Mouse (Mus musculus) heart, postnatal 14 days (tissue): Measurements from ENCODE around the gene Cers4. TPM values are rescaled to one million over a fixed set of nuclear protein-coding genes. Genes with fewer than 3 reads are reported as not detected.

Source experiments
- DNase-seq, 2 experiments: peaks; one replicate each; pipeline ENCODE4 v3.0.0; 2021 to 2022
- intact Hi-C: fragments of 180-260 bp; cut with DNase I; formaldehyde crosslinking; loops from one replicate; pipeline ENCODE4 v1.15.1; 2025
- long read RNA-seq, 2 experiments: library from polyadenylated mRNA; stranded (forward); transcript quantifications; one replicate each; pipeline ENCODE4 v2.0.0; 2021
- total RNA-seq, 2 experiments: library from RNA; stranded (reverse); gene quantifications; 2 replicates each; pipeline ENCODE4 v1.2.3; 2021

Gene Cers4
- 10 to 100 TPM; 39.7 to 50.6 TPM for total RNA-seq
- long read RNA-seq, experiment 1, full-length matches to known transcripts, result 34 of 55 reads
- long read RNA-seq, experiment 1, partial matches to known transcripts, result 2 of 55 reads
- long read RNA-seq, experiment 1, other reads (novel, unspliced or antisense), result 19 of 55 reads
- long read RNA-seq, experiment 2, full-length matches to known transcripts, result 27 of 52 reads
- long read RNA-seq, experiment 2, partial matches to known transcripts, result 9 of 52 reads
- long read RNA-seq, experiment 2, other reads (novel, unspliced or antisense), result 16 of 52 reads

DNA sequence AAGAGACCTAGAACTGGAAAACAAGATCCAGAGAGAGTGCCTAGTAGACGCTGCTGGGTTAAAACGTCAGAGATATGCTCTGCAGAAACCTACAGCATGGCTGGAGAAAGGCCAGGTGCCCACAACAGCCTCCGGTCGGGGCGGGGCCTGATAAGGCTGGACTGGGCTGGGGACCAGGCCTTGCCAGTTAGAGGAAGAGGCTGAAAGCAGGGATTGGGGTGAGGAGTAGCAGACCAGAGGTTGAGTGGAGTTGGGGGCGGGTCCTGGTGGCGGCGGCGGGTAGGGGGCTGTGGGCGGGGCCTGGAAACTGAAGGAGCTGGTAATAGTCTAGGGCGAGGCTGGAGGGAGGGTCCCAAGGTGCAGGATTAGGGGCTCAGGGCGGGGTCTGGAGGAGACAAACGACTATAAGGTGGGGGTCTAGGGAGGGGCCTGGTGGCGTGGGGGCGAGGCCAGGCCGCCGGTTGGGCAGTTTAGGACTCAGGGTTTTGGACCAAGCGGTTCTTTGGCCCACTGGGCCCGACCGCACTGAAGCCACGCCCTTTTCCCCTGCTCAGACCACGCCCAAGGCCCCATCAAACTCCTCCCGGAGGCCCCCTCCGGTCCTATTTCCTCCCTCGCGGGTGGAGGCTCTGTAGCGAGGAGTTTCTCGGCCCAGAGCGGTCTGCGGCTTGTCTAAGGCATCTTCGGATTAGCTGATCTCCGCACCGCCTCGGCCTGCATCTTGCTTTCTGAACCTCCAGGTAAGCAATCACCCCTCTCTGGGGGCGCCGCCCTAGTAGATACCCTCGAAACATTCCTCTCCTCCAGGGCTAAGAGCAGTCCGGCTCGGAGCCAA lies at the start of gene Cers4:
Gene Cers4 (plus strand): TSS at position 176 of the 835 bp plus-strand sequence.
- intact Hi-C loops, result loop anchor here (2.0 to 10.0 kb wide), 3 partner anchors 16 to 184 kb away; partner anchors contain the start of genes Ccl25 and Elavl1
- peak; percentile 84 to 88 for DNase-seq

GRCm38 (mm10) chr8:4458165-4458564 lies 34.7 kb upstream of the Cers4 start:
- intact Hi-C loops, result no loop called here
- DNase-seq, result no peak

DNA sequence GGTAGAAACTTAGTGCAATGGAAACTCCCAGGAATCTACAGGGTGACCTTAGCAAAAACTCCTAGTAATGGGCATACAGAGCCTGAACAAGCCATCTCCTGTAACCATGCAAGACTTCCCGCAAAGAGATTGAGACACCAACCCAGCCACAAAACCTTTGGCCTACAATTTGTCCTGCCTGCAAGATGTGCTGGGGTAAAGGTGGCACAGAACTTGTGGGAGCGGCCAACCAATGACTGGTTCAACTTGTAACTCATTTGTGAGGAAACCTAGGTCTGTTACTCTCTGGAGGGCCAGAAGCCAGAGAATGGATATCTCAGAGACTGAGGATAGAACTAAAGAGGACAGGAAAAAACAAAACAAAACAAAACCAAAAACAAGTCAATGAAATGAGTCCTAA lies 29.8 kb upstream of the Cers4 start:
- DNase-seq, result no peak
- intact Hi-C loops, result no loop called here

- DNase-seq, result no peak
- intact Hi-C loops, result no loop called here
These were observed 18.2 kb upstream of the Cers4 start for GRCm38 (mm10) chr8:4474419-4475187.

- intact Hi-C loops, result no loop called here
- DNase-seq, result no peak
These were observed 11.7 kb upstream of the Cers4 start for GRCm38 (mm10) chr8:4481154-4481553.

GRCm38 (mm10) chr8:4481586-4481985 lies 11.2 kb upstream of the Cers4 start:
- DNase-seq, result no peak
- intact Hi-C loops, result no loop called here

DNA sequence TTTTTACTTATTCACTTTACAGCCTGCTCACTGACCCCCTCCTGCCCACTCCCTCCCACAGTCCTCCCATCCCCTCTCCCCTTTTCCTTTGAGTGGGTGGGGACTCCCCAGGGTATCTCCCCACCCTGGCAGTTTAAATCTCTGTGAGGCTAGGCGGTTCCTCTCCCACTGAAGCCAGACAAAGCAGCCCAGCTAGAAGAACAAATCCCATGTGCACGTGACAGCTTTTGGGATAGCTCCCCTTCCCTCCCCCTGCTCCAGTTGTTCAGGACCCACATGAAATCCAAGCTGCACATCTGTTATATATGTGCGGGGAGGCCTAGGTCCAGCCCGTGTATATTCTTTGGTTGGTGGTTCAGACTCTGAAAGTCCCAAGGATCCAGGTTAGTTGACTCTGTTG lies 10.3 kb upstream of the Cers4 start:
- no peak for DNase-seq
- intact Hi-C loops, result no loop called here

GRCm38 (mm10) chr8:4483330-4483729 lies 9.5 kb upstream of the Cers4 start:
- DNase-seq, result no peak
- intact Hi-C loops, result no loop called here

- intact Hi-C loops, result loop anchor here (2.0 to 10.0 kb wide), 3 partner anchors 15 to 183 kb away; partner anchors contain the start of genes Ccl25 and Elavl1
- DNase-seq, result peak; percentile 62 to 72
These were observed 1.0 kb downstream of the Cers4 start for GRCm38 (mm10) chr8:4493686-4494440.

DNA sequence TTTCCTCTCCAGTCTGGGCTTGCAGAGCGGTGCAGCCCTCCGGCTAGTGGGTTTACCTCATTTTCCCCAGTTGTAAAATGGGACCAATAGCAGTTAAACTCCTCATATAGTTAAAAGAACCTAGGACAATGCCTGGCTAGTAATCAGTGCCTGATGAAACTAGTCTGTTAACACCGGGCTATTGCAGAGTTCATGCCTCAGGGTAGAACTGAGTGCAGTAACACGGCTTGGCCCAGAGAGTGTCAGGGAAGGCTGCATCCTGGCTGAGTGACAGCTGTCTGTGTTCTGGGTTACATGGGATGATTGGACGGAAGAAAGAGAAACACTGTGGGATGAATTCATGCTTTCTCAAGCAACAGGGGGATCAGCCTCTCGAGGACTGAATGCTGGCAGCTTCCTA lies 3.1 kb downstream of the Cers4 start:
- no peak for DNase-seq
- intact Hi-C loops, result loop anchor here (10.0 kb wide), 1 partner anchor 171 kb away; the partner anchor contains the start of genes Ccl25 and Elavl1

DNA sequence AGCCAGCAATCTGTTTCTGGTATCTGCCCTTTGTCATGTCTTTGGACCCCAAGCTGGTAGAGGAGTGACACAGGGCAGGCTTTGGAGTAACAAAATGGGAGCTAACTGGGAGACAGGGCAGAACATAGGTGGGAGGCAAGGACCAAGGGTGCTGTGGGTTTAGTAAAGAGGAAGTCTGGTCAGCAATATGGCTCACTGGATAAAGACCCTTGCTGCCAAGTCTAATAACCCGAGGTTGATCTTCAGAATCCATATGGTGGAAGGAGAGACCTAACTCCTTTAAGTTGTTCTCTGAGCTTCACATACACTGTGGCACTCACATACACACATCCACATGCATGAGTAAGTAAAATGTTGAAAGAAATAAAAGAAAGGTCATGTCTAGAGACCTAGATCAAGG lies 4.8 kb downstream of the Cers4 start:
- intact Hi-C loops, result loop anchor here (10.0 kb wide), 1 partner anchor 173 kb away; the partner anchor contains the start of genes Ccl25 and Elavl1
- DNase-seq, result no peak

GRCm38 (mm10) chr8:4505364-4505763 lies 12.5 kb downstream of the Cers4 start:
- DNase-seq, result no peak
- intact Hi-C loops, result no loop called here

- intact Hi-C loops, result no loop called here
These were observed 14.7 kb downstream of the Cers4 start for GRCm38 (mm10) chr8:4507527-4507926.

GRCm38 (mm10) chr8:4510824-4511223 lies 18.0 kb downstream of the Cers4 start:
- no peak for DNase-seq
- intact Hi-C loops, result no loop called here

More at GRCm38 (mm10) chr8:4507527-4507926, 14.7 kb downstream of the Cers4 start:
- no peak for DNase-seq

- peak in 1 of 2 experiments; percentile 21 for DNase-seq
- intact Hi-C loops, result no loop called here
These were observed 18.7 kb downstream of the Cers4 start for GRCm38 (mm10) chr8:4511429-4512115.

GRCm38 (mm10) chr8:4512116-4512495 lies 19.3 kb downstream of the Cers4 start:
- intact Hi-C loops, result no loop called here
- DNase-seq, result peak; percentile 58 to 79

DNA sequence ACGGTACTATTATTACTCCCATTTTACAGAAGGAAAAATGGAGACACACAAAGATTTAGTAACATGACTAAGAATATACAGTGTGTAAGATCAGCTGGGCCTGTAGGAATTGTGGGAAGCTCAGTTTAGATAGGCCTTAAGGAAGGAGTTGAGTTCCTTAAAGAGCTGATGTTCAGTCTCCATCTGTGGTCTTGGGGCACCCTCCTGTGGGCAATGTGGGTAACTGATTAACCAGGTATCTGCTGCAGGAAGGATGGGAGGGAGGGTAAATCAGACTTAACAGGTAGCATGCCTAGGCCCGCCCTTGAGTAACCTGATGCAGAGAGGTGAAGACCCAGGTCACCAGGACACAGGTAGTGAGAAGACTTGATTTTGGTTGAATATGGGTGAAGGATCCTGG lies 23.3 kb downstream of the Cers4 start:
- intact Hi-C loops, result loop anchor here (5.0 kb wide), 1 partner anchor 104 kb away; no protein-coding TSS in a partner anchor
- DNase-seq, result peak; percentile 47 to 56

DNA sequence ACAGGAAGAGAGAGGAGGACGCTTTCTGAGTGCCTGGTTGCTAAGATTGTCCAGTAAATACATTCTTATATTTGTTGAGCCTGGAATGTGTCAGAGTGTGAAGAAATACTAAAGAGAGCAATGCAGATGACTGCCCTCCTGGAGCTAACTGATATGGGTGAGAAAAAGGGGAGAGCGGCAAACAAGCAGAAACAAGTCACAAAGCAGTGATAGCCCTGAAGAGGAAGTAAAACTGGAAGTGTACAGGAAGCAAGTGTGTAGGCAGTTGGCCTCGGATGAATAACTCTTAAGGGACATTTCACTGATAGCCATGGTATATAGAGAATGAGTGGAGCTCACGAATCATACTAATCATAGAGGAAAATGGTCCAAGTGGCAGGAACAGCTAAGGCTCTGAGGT lies 28.6 kb downstream of the Cers4 start:
- DNase-seq, result no peak
- intact Hi-C loops, result no loop called here

DNA sequence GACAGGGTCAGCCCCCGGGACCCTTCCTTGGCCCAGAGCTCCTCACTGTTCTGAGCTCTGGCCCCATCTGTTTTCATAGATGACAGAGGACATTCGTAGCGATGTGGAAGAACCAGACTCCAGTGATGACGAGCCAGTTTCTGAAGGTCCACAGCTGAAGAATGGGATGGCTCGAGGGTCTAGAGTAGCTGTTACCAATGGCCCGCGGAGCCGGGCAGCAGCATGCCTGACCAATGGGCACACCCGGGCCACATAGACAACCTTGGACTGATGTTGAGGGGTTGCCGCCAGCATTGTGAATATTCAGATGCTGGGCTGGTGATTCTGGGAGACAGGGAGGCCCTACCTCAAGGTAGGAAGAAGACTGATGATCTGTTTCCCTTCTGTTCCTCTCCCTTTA lies 30.7 kb downstream of the Cers4 start:
- DNase-seq, result no peak
- intact Hi-C loops, result no loop called here
